8 mouse cellular contexts compared by ENCODE assay signal in genomic region chr4:136602568-136602967, GRCm38 (mm10). TPM values are rescaled to one million over a fixed set of nuclear protein-coding genes. Genes with fewer than 3 reads are reported as not detected.
DNase-seq lines count a peak whose midpoint lies in the region; ATAC-seq and TF ChIP-seq lines count a peak whose summit lies in the region.

Gene Kdm1a (minus strand): TSS chr4:136602723.

- no peaks in the 10 kb centered on the region for H3K27me3 ChIP-seq in heart, embryonic 12.5 days (replicated peaks)
- no peaks in the 10 kb centered on the region for H3K27me3 ChIP-seq in kidney, postnatal 0 days (ENCODE audit: insufficient read depth, low read length)
- no peaks in the 10 kb centered on the region for H3K27me3 ChIP-seq in liver, embryonic 11.5 days (replicated peaks; ENCODE audit: control insufficient read depth, insufficient read depth, low read length)
- no peaks in the 10 kb centered on the region for H3K27me3 ChIP-seq in stomach, embryonic 14.5 days (ENCODE audit: control insufficient read depth, insufficient read depth, low read length)

- peaks cover 19% of the 10 kb centered on the region for H3K4me1 ChIP-seq in heart, embryonic 12.5 days (replicated peaks)
- H3K4me1 ChIP-seq in kidney, postnatal 0 days (replicated peaks; ENCODE audit: insufficient read depth, low read length): peaks cover 6% of the 10 kb centered on the region
- H3K4me1 ChIP-seq in liver, embryonic 11.5 days (replicated peaks; ENCODE audit: control insufficient read depth, insufficient read depth, low read length): peaks cover 11% of the 10 kb centered on the region
- peaks cover 11% of the 10 kb centered on the region; the same call in 1 of the 2 replicates for H3K4me1 ChIP-seq in stomach, embryonic 14.5 days (ENCODE audit: control insufficient read depth, insufficient read depth, low read length)

- H3K36me3 ChIP-seq in heart, embryonic 12.5 days: no peaks in the 10 kb centered on the region
- no peaks in the 10 kb centered on the region for H3K36me3 ChIP-seq in kidney, postnatal 0 days (ENCODE audit: insufficient read depth, low read length)
- H3K36me3 ChIP-seq in liver, embryonic 11.5 days (ENCODE audit: control insufficient read depth, insufficient read depth, low read length): no peaks in the 10 kb centered on the region; the same call in 1 of the 2 replicates
- no peaks in the 10 kb centered on the region for H3K36me3 ChIP-seq in stomach, embryonic 14.5 days (ENCODE audit: control insufficient read depth, insufficient read depth, low read length)

- ATAC-seq in erythroid progenitor cell, adult 5-6 weeks (replicated peaks; ENCODE audit: low FRiP score, poor library complexity, severe bottlenecking): peak; percentile 95
- ATAC-seq in heart, embryonic 12.5 days (ENCODE audit: insufficient number of reproducible peaks, low FRiP score): peak; percentile 87
- peak; percentile 83 for ATAC-seq in kidney, postnatal 0 days (replicated peaks; ENCODE audit: low FRiP score, low read depth)
- ATAC-seq in liver, embryonic 11.5 days (replicated peaks; ENCODE audit: low FRiP score): peak; percentile 86
- peak; percentile 90 for ATAC-seq in stomach, embryonic 14.5 days (ENCODE audit: insufficient number of reproducible peaks, insufficient read depth, low FRiP score, low read depth)

- peak within 1 kb of the TSS; percentile 100 for H3K9ac ChIP-seq in heart, embryonic 12.5 days
- peak within 1 kb of the TSS; percentile 99 for H3K9ac ChIP-seq in kidney, postnatal 0 days (ENCODE audit: low read depth, low read length)
- H3K9ac ChIP-seq in liver, embryonic 11.5 days (ENCODE audit: low read depth, low read length): peak within 1 kb of the TSS; percentile 98
- H3K9ac ChIP-seq in stomach, embryonic 14.5 days (replicated peaks; ENCODE audit: low read depth, low read length): peak within 1 kb of the TSS; percentile 99

- peak; percentile 91 for TF ChIP-seq CTCF in kidney, postnatal 0 days (IDR thresholded peaks at IDR 0.05; ENCODE audit: low read depth)

- no peaks in the 10 kb centered on the region for H3K9me3 ChIP-seq in heart, embryonic 12.5 days (replicated peaks)
- no peaks in the 10 kb centered on the region for H3K9me3 ChIP-seq in kidney, postnatal 0 days (replicated peaks; ENCODE audit: low read length)
- no peaks in the 10 kb centered on the region for H3K9me3 ChIP-seq in liver, embryonic 11.5 days (ENCODE audit: control insufficient read depth, low read length)
- no peaks in the 10 kb centered on the region for H3K9me3 ChIP-seq in stomach, embryonic 14.5 days (ENCODE audit: control insufficient read depth, low read depth, low read length)

- H3K27ac ChIP-seq in heart, embryonic 12.5 days (ENCODE audit: poor library complexity, severe bottlenecking): peak within 1 kb of the TSS; percentile 83
- peak within 1 kb of the TSS; percentile 91 for H3K27ac ChIP-seq in kidney, postnatal 0 days
- peak within 1 kb of the TSS; percentile 76 for H3K27ac ChIP-seq in liver, embryonic 11.5 days (ENCODE audit: low read depth, low read length)
- peak within 1 kb of the TSS; percentile 86 for H3K27ac ChIP-seq in stomach, embryonic 14.5 days (ENCODE audit: low read length)

- WGBS in heart, embryonic 12.5 days: under 1% methylated on average over 45 of the region's 45 CpGs
- 0% methylated on average over 38 of the region's 45 CpGs for whole genome bisulfite sequencing in kidney, postnatal 0 days
- WGBS in liver, embryonic 11.5 days: under 1% methylated on average over 45 of the region's 45 CpGs
- under 1% methylated on average over 45 of the region's 45 CpGs for WGBS in stomach, embryonic 14.5 days

- DNase-seq in CD4-positive helper T cell, adult 2 months (ENCODE audit: low read depth, low spot score): peak; percentile 95
- DNase-seq in brain, embryonic 18.5 days (ENCODE audit: low read depth, low spot score): peak; percentile 83
- peak; percentile 94 for DNase-seq in kidney, postnatal 0 days (ENCODE audit: low spot score)
- DNase-seq in liver, embryonic 11.5 days (ENCODE audit: low spot score): peak; percentile 96
- DNase-seq in naive thymus-derived CD4-positive, alpha-beta T cell, adult 2 months (ENCODE audit: low read depth): peak; percentile 97

- H3K4me2 ChIP-seq in heart, embryonic 12.5 days: peak within 1 kb of the TSS; percentile 71
- peak within 1 kb of the TSS; percentile 56 for H3K4me2 ChIP-seq in kidney, postnatal 0 days (ENCODE audit: low read length)
- peak within 1 kb of the TSS; percentile 81 for H3K4me2 ChIP-seq in liver, embryonic 11.5 days
- H3K4me2 ChIP-seq in stomach, embryonic 14.5 days (replicated peaks; ENCODE audit: low read depth, low read length): peak within 1 kb of the TSS; percentile 50

- peak within 1 kb of the TSS; percentile 97 for H3K4me3 ChIP-seq in heart, embryonic 12.5 days
- peak within 1 kb of the TSS; percentile 97 for H3K4me3 ChIP-seq in kidney, postnatal 0 days (replicated peaks; ENCODE audit: low read depth, low read length)
- peak within 1 kb of the TSS; percentile 99 for H3K4me3 ChIP-seq in liver, embryonic 11.5 days (ENCODE audit: low read depth, low read length)
- peak within 1 kb of the TSS; percentile 99 for H3K4me3 ChIP-seq in stomach, embryonic 14.5 days (ENCODE audit: low read depth, low read length)

RNA-seq across cellular contexts. Expression of gene Kdm1a, which starts in this region (rescaled TPM):
- total RNA-seq in erythroid progenitor cell, adult 5-6 weeks (2015; ENCODE audit: low replicate concordance): 32.8 and 38.1 TPM in 2 replicates
- 21.0 and 34.4 TPM in 2 replicates for total RNA-seq in erythroid progenitor cell, adult 5-6 weeks (2017; ENCODE audit: low replicate concordance)
- polyA plus RNA-seq in heart, embryonic 12.5 days (2016; fragmentation: Nextera tagmentation; extraction: Ambion mirVana): 46.4 and 48.3 TPM in 2 replicates
- 28.8 TPM in 2 replicates for polyA plus RNA-seq in kidney, postnatal 0 days (2015; fragmentation: Nextera tagmentation; extraction: Ambion mirVana)
- polyA plus RNA-seq in liver, embryonic 11.5 days (2014; fragmentation: Nextera tagmentation; extraction: Ambion mirVana): 35.4 and 37.5 TPM in 2 replicates
- polyA plus RNA-seq in stomach, embryonic 14.5 days (2014; fragmentation: Nextera tagmentation; extraction: Ambion mirVana): 52.7 and 55.6 TPM in 2 replicates

Comparison
In these comparisons a context has a peak if more than half of its experiments do, and no peak if none do; other contexts are left out.
1. Peak in every context shown above with its lines: DNase-seq, ATAC-seq, H3K4me3 ChIP-seq and H3K27ac ChIP-seq.